Mouse (Mus musculus) liver, embryonic 16.5 days (tissue): Measurements from ENCODE around the gene Fam102a. TPM values are rescaled to one million over a fixed set of nuclear protein-coding genes. Genes with fewer than 3 reads are reported as not detected.

Experiments used
- ATAC-seq: fragments of 200-750 bp; cut with Nextera tagmentation; 2 replicates; pipeline ENCODE4 v1.8.0; 2017; ENCODE audit warnings: low read depth, mild to moderate bottlenecking, moderate number of reproducible peaks, moderate library complexity
- H3K27ac ChIP-seq: fragments of 300-500 bp; sonication (generic); 2 replicates; pipeline ENCODE4 v1.5.1; 2014; ENCODE audit warnings: mild to moderate bottlenecking, low read length
- H3K27me3 ChIP-seq: fragments of 300-500 bp; sonication (generic); 2 replicates; pipeline ENCODE4 v1.6.1; 2014; ENCODE audit warnings: low read depth, low read length, mixed read lengths; ENCODE audit not compliant: control insufficient read depth, insufficient read depth
- H3K36me3 ChIP-seq: fragments of 300-500 bp; sonication (generic); 2 replicates; pipeline ENCODE4 v1.6.1; 2014; ENCODE audit warnings: mild to moderate bottlenecking; ENCODE audit not compliant: control insufficient read depth, insufficient read depth
- H3K4me1 ChIP-seq: fragments of 300-500 bp; sonication (generic); 2 replicates; pipeline ENCODE4 v1.6.1; 2014; ENCODE audit warnings: low read depth, low read length, mixed read lengths; ENCODE audit not compliant: control insufficient read depth
- H3K4me2 ChIP-seq: fragments of 300-500 bp; sonication (generic); 2 replicates; pipeline ENCODE4 v1.6.1; 2014; ENCODE audit warnings: low read depth, low read length, mixed read lengths
- H3K4me3 ChIP-seq: fragments of 300-500 bp; sonication (generic); 2 replicates; pipeline ENCODE4 v1.5.1; 2014; ENCODE audit warnings: low read depth, mild to moderate bottlenecking, low read length
- H3K9ac ChIP-seq: fragments of 300-500 bp; sonication (generic); 2 replicates; pipeline ENCODE4 v1.6.1; 2014; ENCODE audit warnings: low read depth, low read length
- H3K9me3 ChIP-seq: fragments of 300-500 bp; sonication (generic); replicated peaks from 2 replicates; pipeline ENCODE4 v1.6.1; 2016; ENCODE audit warnings: low read length; ENCODE audit not compliant: control insufficient read depth
- WGBS: fragments of 180-500 bp; shearing (Covaris S2); extraction: QIAGEN DNeasy Blood & Tissue Kit; methylation state at CpG from one replicate; pipeline ENCODE4 v1.1.7; 2014; ENCODE audit not compliant: insufficient replicate concordance; 5-methylcytosine and 5-hydroxymethylcytosine counted together
- polyA plus RNA-seq: library from polyadenylated mRNA; unstranded; fragments of >200 nt; fragmentation: Nextera tagmentation; extraction: Ambion mirVana; gene quantifications from 2 replicates; pipeline ENCODE4 v1.2.1, GENCODE M21; 2015

Fam102a gene
- polyA plus RNA-seq, 1 experiment from 2014 or later = 1.6 TPM

DNA sequence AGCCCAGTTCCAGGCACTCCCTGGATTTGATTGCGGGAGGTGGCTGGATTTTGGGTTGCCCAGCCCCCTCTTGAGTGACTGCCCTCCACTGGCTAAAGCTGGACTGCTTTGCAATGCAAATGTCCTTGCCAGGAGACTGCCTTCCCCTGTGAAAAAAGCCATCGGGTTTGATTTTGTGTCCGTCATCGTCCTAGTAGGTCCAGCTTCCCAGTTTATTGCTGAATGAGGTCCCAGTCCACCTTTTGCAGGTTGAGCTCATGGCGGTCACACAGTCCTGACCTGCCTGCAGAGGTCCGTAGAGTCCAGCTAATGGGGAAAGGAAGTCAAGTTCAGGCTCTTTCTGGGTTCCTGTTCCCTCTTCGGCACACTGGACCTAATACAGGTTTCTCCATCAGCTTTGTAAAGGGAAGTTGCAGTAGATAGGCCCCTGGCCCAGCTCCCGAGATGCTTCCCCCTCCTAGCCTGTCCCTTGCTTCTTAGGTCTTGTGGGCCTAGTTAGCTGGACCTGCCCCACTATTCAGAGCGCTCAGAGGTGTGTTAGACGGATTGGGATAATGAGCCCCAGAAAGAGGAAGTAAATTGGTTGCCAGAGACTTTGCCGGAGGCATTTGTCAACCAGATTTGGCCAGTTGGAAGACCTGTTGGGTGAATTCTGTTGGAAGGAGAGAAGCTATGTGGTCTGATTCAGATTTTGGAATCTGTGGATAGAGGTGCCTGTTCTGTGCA, 1.7 kb downstream of the Fam102a start:
- whole genome bisulfite sequencing = 3% methylated on average over 11 of the region's 11 CpGs
- Histone ChIP-seq H3K27ac (peak overlapping the region; percentile 74), H3K4me1 (peaks cover 29% of the 10 kb centered on the region), H3K27me3 (peaks cover 42% of the 10 kb centered on the region), H3K4me2 (peak overlapping the region; percentile 99), H3K9ac (peak overlapping the region; percentile 73; the same call in 1 of the 2 replicates), H3K36me3 (no peaks in the 10 kb centered on the region), H3K9me3 (no peaks in the 10 kb centered on the region), H3K4me3 (peak overlapping the region; percentile 77)
- ATAC-seq = no peak

- Histone ChIP-seq H3K4me2 (peak overlapping the region; percentile 99), H3K4me1 (peaks cover 29% of the 10 kb centered on the region), H3K27ac (peak overlapping the region; percentile 74), H3K9ac (peak overlapping the region; percentile 17; the same call in 1 of the 2 replicates), H3K36me3 (no peaks in the 10 kb centered on the region), H3K27me3 (peaks cover 42% of the 10 kb centered on the region), H3K4me3 (peak overlapping the region; percentile 77), H3K9me3 (no peaks in the 10 kb centered on the region)
- 9% methylated on average over 9 of the region's 9 CpGs for WGBS
- no peak for ATAC-seq
Measured at GRCm38 (mm10) chr2:32537360-32537905, 2.3 kb downstream of the Fam102a start.

- Histone ChIP-seq H3K4me3 (no peak overlapping the region), H3K27ac (no peak overlapping the region), H3K4me1 (peaks cover 29% of the 10 kb centered on the region), H3K4me2 (no peak overlapping the region), H3K27me3 (peaks cover 42% of the 10 kb centered on the region), H3K9ac (no peak overlapping the region), H3K36me3 (no peaks in the 10 kb centered on the region), H3K9me3 (no peaks in the 10 kb centered on the region)
- 83% methylated on average over 5 of the region's 5 CpGs for WGBS
- no peak for ATAC-seq
Measured at GRCm38 (mm10) chr2:32537941-32538340, 2.8 kb downstream of the Fam102a start.

DNA sequence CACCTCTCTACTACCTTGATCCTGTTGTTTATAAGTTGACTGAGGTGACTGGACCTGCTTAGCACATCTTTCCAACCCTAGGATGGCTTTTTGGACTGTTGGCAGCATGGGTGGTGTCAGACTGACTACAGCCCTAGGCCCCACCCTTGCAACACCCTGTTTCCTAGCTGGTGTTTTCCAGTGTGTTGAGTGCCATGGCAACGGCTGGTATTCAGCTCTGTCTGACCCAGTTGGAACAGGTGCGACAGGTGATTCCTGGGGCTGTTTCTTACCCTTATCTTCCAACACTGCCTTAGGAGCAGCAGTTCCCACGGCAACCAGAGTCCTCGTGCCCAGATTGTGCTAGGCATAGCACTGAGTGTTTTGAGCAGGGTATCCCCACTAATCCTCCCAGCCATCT, 3.3 kb downstream of the Fam102a start:
- H3K9me3 ChIP-seq = no peaks in the 10 kb centered on the region
- peaks cover 40% of the 10 kb centered on the region for H3K27me3 ChIP-seq
- no peak overlapping the region for H3K9ac ChIP-seq
- no peak overlapping the region for H3K4me3 ChIP-seq
- H3K27ac ChIP-seq = no peak overlapping the region
- no peaks in the 10 kb centered on the region for H3K36me3 ChIP-seq
- H3K4me1 ChIP-seq = peaks cover 29% of the 10 kb centered on the region
- WGBS = 56% methylated on average over 4 of the region's 4 CpGs
- no peak overlapping the region for H3K4me2 ChIP-seq
- no peak for ATAC-seq

DNA sequence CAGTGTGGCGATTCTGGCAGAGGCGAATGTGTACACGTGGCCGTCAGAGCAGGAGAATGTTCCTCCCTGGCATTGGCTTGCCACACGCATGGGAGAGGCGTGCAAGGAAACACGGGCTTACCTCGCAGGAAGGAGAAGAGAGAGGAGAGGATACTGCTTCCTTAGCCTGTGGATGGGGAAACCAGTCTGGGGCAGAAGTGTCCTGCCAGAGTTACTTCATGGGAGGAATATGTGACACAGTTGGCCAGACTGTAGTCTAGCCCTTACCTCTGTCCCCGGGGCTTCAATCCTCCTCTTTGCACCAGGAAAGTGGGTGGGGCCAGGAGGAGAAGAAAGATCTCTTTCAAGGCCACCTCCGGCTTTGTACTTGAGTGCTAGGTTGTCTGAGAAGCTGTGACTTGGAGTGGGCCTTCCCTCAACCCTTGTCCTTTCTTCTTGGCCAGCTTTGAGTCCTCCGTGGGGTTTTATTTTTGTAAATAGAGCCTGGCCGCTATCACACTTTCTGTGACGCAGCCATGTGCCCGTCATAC, 4.4 kb downstream of the Fam102a start:
- Histone ChIP-seq H3K27ac (no peak overlapping the region), H3K9ac (no peak overlapping the region), H3K4me1 (peaks cover 25% of the 10 kb centered on the region), H3K9me3 (no peaks in the 10 kb centered on the region), H3K27me3 (peaks cover 40% of the 10 kb centered on the region), H3K4me3 (no peak overlapping the region), H3K4me2 (no peak overlapping the region), H3K36me3 (no peaks in the 10 kb centered on the region)
- ATAC-seq = no peak
- 69% methylated on average over 14 of the region's 14 CpGs for WGBS

DNA sequence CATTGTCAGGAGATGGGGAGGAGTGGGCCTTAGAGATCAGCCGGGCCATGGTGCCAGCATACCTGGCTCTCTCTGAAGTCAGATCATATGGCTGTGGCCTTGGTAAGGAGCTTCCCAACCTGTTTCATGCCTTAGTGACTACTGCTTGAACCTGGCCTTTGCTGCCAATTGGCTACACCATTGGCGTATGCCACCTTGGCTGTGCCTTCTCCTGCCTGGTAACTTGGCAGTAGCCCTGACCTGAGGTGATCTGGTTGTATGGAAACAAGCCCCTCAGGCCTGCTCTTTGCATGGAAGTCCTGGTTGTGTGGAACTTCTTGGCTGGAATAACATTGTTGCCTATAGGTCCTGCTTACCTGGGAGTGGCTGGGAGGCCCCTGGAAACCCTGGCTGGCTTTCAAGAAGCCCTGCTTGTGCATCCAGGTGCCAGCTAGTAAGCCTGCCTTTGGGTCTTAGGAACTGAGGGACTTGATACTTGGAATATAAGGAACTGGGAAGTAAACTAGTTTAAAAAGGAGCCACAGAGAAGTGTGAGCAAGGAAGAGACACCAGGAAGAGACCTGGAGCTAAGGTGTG, 6.3 kb downstream of the Fam102a start:
- 59% methylated on average over 2 of the region's 2 CpGs for WGBS
- no peak overlapping the region for H3K4me2 ChIP-seq
- H3K27me3 ChIP-seq = peaks cover 27% of the 10 kb centered on the region
- H3K9ac ChIP-seq = no peak overlapping the region
- H3K4me3 ChIP-seq = no peak overlapping the region
- H3K4me1 ChIP-seq = peaks cover 14% of the 10 kb centered on the region
- H3K27ac ChIP-seq = no peak overlapping the region
- H3K36me3 ChIP-seq = no peaks in the 10 kb centered on the region
- ATAC-seq = no peak
- H3K9me3 ChIP-seq = no peaks in the 10 kb centered on the region

- Histone ChIP-seq H3K4me3 (no peak overlapping the region), H3K36me3 (no peaks in the 10 kb centered on the region), H3K4me2 (no peak overlapping the region), H3K9ac (no peak overlapping the region), H3K27ac (no peak overlapping the region), H3K9me3 (no peaks in the 10 kb centered on the region), H3K4me1 (peaks cover 8% of the 10 kb centered on the region), H3K27me3 (peaks cover 20% of the 10 kb centered on the region)
- no peak for ATAC-seq
- 25% methylated on average over 4 of the region's 4 CpGs for WGBS
Measured at GRCm38 (mm10) chr2:32541986-32542573, 6.9 kb downstream of the Fam102a start.

DNA sequence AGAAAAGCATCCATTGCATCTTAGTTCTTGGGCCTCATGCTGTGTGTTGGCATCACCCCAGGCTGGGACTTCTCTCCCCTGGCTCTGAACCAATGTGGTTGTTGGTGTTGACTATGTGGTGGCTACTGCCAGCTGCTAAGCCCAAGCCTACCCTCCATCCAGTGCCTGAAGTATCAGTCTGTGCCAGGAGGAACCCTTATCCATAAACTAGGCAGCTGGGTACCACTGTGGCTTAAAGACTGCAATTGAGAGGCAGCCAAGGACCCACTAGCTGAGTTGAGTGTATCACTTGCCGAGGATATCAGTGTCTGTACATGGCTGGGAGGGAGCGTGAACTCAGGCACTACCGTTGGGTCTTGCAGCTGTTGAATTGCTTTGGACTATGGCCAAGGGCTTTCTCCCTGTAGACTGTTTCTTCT, 7.9 kb downstream of the Fam102a start:
- no peak overlapping the region for H3K4me2 ChIP-seq
- H3K9ac ChIP-seq = no peak overlapping the region
- H3K9me3 ChIP-seq = no peaks in the 10 kb centered on the region
- no peak overlapping the region for H3K4me3 ChIP-seq
- H3K36me3 ChIP-seq = no peaks in the 10 kb centered on the region
- 80% methylated on average over 3 of the region's 3 CpGs for WGBS
- H3K27me3 ChIP-seq = peaks cover 11% of the 10 kb centered on the region
- no peak for ATAC-seq
- H3K27ac ChIP-seq = no peak overlapping the region
- H3K4me1 ChIP-seq = no peaks in the 10 kb centered on the region; the same call in 1 of the 2 replicates
